Mouse (Mus musculus) urinary bladder, adult 2 months (tissue): ENCODE data around the gene Fstl3. TPM values are rescaled to one million over a fixed set of nuclear protein-coding genes. Genes with fewer than 3 reads are reported as not detected.
"Not testable (repeated sequence)": the region's sequence is repeated elsewhere in the genome, so short reads cannot be mapped to it uniquely, and the experiment has no call there.

Experiments
- DNase-seq: peaks from one replicate; pipeline ENCODE4 v3.0.0; 2022; ENCODE audit warnings: low spot score
- polyA plus RNA-seq: library from polyadenylated mRNA; depleted of rRNA; stranded (reverse); fragments of >200 nt; gene quantifications from 2 replicates; pipeline ENCODE4 v1.2.3, GENCODE M21; 2012; rRNA removed

Fstl3 gene
- polyA plus RNA-seq = 41.4 and 44.3 TPM in 2 replicates

DNA sequence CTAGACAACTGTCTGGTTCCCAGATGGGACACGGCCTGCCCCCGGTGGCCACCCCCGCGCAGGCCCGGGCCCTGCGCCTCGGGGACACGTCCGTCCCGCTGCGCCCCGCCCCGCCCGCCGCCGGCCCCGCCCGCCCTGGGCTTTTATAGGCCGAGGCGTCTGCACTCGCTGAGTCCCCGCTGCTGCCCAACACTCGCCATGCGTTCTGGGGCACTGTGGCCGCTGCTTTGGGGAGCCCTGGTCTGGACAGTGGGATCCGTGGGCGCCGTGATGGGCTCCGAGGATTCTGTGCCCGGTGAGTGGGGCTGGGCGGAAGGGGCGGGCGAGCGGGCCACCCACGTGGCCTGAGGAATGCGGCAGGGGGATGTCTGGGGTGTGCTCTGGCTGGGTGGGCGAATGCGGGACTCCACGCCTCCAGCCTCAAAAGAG, at the start of gene Fstl3:
Fstl3 (plus strand) TSS at position 170 of the 429 bp plus-strand sequence.
- peak; percentile 38 for DNase-seq

DNA sequence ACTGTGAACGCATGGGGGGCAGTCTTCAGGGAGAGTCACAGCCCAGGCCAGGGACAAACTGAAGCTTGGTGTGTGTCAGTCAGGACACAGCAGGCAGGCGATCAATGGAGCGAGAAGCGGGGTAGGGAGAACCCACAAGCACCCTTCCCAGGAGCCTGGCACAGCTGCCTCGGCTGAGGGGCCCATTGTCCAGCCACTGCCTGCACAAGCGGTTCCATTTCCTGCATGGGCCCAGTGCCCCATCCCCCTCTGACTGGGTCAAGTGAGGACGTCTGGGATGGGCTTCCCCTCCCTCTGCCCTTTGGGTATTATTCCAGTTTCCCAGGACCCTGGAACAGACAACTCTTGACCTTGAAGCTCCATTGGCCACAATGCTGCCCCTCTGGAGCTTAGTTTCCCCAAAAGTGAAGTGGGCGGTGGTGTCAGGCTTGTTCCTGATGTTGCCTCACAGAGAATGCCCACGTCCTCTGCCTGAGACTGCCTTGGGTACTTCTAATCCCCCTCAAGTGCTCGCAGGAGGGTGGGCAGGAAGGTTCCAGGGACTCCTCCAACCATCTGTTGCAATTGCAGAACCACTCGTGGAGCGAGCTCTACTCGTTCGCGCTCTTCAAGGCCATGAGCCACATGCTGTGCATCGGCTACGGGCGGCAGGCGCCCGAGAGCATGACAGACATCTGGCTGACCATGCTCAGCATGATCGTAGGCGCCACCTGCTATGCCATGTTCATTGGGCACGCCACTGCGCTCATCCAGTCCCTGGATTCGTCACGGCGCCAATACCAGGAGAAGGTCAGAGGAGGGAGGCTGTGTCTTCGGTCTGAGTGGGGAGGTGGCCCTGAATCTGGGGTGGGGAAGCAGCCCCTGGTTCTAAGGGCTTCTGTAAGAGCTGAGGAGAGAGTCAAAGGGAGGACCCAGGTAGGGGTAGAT, 48.5 kb upstream of the Fstl3 start:
- DNase-seq = no peak

DNA sequence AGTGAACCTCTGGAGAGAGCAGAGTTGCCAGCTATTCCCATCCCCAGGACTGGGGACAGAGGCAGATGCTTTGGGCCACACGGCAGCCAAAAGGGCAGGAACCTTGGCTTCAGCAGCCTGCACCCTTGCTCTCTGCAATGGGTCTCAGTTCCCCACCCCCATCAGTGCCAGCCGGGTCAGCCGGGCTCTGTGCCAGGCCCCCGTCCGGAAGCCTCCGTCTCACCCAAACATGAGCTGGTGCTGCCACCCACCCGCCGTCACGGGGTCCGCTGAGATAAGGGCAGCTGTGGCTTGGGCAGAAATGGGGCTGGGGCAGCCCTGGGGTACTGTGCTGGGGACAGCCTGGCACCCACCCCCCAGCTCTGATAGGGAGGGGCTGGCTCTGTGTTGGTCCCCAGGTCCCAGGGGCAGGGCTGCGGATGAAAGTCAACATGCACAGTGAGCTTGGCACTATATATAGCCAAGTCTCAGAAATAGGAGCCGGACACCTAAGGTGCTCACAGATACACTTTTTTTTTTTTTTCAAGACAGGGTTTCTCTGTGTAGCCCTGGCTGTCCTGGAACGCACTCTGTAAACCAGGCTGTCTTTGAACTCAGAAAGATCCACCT, 47.6 kb upstream of the Fstl3 start:
- no peak for DNase-seq

DNA sequence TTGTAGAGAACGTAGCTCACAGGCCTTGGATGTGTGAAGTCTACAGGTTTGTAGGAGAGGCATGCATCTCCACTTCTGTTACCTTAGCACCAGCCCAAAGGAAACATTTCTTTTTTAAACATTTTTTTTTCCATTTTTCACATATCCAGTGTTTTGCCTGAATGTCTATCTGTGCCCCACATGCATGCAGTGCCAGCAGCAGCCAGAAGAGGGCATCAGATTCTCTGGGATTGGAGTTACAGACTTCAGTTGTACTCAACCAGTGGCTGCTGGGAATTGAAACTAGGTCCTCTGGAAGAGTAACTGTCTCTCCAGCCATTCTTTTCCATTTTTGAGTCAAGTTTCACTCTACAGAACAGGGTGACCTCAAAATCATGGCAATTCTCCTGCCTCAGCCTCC, 44.6 kb upstream of the Fstl3 start:
- no peak for DNase-seq

DNA sequence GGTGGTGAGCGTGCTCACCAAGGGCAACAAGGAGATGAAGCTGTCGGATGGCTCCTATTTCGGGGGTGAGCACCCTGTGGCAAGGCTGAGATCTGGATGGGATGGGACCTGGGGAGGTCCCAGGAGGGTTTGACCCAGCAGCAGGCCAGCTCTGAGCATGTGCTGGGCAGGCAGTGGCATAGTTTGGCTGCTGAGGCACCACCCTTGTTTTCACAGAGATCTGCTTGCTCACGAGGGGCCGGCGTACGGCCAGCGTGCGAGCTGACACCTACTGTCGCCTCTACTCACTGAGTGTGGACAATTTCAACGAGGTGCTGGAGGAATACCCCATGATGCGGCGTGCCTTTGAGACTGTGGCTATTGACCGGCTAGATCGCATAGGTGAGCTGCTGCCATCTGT, 43.2 kb upstream of the Fstl3 start:
- DNase-seq = no peak

DNA sequence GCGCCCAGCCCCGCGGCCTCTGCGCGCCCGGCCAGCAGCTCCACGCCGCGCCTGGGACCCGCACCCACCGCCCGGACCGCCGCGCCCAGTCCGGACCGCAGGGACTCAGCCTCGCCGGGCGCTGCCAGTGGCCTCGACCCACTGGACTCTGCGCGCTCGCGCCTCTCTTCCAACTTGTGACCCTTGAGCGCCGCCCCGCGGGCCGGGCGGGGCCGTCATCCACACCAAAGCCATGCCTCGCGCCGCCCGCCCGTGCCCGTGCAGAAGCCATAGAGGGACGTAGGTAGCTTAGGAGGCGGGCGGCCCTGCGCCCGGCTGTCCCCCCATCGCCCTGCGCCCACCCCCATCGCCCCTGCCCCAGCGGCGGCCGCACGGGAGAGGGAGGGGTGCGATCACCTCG, 41.7 kb upstream of the Fstl3 start:
- no peak for DNase-seq

DNA sequence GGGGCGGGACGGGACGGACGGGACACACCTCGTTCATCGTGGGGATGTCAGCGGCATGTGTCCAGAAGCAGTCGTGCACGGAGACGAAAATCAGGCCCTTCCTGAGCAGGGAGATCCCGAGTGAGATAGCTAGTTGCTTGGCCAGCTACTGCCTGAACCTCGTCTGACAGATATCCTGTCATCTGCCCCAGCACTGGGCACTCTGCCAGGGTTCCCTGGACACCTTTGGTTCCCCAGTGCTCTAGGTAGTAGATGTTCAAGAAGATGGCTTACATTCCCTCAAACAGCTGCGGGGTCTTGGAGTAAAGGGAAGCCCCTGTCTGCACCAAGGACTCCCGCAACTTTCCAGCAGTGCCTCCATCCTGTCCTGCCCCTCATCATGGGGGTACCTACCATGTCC, 40.4 kb upstream of the Fstl3 start:
- no peak for DNase-seq

DNA sequence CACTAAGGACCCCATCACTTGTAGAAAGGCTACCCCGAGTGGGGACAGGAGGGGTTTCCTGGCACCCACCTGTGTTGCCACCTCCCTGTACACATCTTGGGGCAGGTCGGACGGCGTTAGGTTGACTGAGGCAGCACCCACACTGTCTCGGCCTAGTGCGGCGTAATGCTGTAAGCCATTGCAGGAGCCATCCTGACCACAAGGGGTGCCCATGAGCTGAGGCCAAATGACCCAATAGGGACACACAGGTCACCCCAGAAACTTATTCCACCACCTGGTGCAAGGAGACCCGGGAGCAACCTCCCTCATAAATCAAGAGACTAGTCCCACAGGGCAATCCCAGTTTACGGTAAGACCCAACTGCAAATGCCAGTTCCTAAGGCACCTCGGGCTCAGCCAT, 38.8 kb upstream of the Fstl3 start:
- DNase-seq = no peak

DNA sequence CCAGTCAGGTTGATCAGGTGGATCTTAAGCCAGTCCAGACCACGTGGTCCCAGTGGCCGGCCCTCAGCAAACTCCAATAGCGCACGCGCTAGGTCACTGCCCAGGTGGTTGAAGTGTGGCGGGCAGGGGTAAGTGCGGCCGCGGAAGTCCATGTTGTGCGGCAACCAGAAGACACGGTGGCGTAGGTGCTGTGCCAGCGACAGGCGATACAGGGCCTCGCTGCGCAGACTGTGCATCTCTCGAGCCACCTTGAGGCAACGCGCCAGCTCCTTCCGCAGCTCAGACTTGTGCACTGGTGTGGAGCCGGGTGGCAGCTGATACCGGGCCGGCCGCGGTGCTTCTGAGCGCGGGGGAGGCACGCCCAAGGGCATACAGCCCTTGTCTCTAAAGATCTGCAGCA, 37.8 kb upstream of the Fstl3 start:
- no peak for DNase-seq

DNA sequence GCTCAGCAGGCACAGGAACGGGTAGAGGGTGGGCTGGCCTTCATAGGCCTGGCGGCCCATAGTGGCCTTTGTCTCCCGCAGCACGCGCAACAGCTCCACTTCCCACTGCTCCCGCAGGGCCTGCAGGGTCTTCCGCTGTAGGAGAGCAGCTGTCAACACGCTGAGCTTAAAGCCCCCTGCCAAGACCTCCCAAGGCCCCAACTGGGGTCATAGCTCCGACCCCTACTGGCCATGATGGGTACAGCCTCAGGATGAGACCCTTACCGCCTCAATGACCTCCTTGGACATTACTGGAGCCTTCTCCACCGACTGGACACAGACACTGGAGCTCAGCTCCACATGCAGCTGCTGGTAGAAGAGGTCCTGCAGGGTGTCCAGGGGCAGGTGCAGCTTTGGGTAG, 36.2 kb upstream of the Fstl3 start:
- DNase-seq = no peak

DNA sequence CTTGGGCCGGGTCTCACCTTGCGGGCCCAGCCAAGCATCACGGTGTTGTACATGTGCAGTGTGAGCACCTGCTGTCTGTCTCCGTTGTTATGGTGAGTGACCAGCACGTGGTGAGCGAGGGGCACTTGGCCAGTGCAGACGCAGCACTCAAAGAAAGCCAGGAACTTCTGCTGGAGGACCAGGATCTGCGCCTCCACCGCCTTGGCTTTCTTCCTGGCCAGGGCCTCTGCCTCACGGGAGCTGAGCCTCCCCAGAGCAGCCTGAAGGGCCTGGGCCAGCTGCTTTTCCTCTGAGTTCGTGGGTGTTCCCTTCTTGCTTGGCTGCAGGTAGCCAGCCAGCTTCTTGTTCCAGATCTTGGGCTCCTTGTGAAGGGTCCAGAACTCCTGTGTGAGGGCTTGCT, 33.9 kb upstream of the Fstl3 start:
- no peak for DNase-seq

DNA sequence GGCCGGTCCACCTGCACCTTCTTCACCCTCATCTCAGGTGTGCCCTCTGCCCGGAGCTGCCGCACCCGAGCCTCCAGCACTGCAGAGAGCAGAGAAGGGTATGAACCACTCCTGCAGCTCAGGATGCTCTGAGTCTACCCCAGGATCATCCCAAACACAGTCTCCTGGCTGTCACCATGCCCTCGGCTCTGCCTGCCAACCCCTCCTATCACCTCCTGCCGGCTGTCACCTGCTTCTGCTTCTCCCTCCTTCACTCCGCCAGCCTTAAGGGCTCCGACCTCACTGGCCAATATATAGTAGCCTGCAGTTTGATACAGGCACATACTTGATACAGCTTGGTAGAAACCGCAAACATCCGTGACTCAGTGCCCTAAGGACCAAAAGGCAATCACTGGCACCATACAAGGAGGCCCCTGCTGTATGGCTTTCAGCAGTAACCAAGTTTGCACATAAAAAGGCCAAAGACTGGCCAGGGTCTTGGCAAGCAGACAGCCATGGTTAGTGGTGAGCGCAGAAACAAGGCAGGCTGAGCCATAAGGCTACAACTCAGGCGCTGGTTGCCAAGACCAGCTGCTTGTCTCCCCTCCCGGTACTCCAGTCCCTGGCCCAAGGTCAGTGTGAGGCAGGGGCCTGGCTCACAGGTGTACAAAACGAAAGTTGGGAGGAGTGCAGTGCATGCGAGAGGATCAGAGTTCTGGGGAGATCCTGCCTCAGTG, 33.3 kb upstream of the Fstl3 start:
- DNase-seq = no peak

DNA sequence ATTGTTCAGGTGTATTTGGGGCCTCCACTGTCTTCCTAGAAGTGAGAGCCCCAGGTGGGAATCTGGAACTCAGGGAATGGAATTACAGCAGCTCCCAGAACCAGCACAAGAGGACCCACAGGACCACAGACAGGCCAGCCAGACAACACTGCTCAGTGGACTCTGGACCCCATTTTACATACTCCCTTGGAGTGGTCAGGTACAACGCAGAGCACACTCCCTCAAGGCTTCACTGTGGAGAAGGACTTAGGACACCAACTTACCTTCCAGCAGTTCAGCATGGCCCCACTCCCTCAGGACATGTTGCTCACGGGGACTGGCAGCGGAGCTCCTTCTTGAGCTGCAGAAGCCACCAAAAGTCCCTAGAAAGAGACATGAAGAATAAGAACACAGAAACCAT, 31.7 kb upstream of the Fstl3 start:
- DNase-seq = no peak

DNA sequence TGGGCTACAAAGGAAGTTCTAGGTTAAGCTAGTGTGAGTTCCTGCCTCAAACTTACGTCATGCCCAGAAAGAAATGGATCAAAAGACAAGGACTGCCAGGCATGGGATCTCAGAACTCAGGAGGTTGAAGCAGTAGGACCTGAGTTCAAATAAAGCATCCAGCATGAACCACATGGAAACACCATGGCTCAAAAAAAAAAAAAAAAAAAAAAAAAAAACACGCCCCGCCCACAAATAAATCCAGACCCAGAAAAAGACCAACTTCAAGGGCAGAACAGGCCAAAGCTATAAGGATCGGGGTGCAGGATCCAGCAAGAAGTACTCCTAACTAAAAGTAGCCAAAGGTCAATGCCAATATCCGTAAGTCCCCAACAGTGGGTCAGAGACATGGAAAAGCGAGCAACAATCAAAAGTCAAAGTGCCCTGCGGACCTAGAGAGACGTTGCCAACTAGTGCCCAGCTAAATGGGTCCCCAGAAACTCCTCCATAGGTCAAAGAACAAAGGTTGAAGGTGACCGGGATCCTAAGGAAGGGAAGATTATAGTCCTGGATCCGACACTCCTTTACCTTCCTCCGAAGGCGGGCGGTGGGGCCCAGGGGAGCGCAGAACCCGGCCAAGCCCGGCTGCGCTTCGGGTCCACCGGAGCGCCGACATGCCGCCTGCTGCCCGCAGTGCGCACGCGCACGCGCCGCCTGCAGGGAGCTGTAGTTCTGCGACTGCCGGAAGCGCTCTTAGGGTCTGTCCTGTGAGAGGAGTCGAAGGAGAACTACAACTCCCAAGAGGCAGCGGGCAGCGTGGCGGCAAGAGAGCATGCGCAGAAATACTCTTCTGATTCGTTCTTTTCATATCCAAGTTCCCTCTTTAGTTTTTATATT, 30.9 kb upstream of the Fstl3 start, which contains the start of gene Polrmt:
Polrmt (minus strand) TSS at position 684 of the 876 bp plus-strand sequence.
- DNase-seq = peak; percentile 80

DNA sequence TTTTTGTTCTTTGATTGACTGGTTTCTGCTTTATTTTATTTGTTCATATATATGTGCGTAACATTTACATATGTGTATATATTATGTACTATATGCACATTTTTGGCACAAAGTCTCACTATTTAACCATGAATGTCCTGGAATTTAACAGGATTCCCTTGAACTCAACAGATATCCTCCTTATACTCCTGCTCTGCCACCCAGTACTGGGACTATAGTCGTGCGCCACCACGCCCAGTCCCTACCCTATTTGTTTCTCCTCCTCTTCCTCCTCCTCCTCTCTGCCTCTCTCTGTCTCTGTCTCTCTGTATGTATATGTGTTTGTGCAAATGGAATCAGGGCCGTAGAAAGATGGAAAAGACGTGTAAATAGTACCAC, 30.3 kb upstream of the Fstl3 start:
- no peak for DNase-seq

DNA sequence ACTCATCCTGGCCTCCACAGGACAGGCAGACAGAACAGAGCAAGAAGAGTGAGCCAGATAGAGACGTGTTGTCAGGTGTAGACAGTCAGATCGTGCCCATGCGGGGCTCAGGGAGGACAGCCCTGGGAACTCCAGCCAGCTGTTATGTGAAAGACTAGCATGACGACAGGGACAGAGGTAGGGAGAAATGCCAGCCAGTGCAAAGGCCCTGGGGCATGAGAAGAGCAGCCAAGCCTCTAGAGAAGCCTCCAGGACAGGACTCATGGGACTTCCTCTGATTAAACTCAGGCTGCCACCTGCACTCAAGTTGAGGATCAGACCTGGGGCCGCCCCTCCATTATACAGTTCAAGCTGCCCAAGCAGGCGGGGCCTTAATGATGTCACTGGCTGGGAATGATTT, 28.6 kb upstream of the Fstl3 start:
- DNase-seq = no peak

DNA sequence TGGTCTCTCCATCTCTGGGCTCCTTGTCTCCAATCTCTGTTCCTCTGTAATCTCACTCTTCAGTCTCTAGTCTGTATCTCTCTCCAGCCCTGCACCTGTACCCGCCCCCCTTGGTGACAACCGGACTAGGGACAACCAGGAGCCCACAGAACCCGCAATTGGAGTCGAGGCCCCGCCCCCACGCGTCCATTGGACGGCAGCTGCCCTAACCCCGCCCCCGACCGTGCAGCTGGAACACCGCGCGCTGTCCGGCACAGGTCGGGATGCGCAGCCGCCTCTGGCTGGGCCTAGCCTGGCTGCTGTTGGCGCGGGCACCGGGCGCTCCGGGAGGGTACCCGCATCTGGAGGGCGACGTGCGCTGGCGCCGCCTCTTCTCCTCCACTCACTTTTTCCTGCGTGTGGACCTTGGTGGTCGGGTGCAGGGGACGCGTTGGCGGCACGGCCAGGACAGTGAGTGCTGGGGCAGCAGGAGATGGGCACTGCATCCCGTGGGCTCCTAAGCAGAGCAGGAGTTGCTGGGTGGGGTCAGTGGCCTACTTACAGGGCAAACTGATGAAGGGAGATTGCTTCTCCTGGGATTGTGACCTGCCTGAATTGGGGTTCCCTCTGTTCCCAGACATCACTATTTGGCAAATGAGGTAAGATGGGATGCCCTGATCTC, 22.1 kb upstream of the Fstl3 start, which contains the start of gene Fgf22:
Fgf22 (plus strand) TSS at position 221 of the 661 bp plus-strand sequence.
- no peak for DNase-seq

DNA sequence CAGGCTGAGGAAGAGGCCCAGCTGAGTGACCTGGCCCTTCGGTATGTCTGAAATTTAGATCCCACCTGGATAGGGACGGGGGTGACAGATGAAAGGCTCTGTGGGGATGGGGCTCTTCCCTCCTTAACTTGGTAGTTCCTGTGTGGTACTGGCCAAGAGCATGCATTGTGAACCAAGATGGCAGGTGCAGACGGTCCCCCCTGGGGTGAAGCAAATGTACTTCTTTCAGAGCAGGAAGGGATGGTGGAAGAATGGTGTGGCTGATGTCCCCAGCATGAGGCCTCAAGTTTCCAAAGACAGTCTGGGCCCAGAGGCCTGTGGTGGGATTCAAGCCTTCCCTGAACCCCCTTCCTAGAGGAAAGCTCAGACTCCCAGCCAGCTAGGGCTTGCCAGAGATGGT, 21.2 kb upstream of the Fstl3 start:
- no peak for DNase-seq

DNA sequence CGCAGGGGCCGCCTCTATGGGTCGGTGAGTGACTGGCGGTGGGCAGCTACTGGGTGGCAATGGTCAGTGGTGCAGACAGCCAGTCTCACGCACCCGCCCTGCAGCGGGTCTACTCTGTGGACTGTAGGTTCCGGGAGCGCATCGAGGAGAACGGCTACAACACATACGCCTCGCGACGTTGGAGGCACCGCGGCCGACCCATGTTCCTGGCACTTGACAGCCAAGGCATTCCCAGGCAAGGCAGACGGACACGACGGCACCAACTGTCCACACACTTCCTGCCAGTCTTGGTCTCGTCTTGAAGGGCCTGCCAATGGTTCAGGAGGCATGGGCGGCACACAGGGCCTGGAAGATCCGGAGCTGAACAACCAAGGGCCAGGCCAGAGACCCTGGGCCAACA, 20.4 kb upstream of the Fstl3 start:
- DNase-seq = no peak

DNA sequence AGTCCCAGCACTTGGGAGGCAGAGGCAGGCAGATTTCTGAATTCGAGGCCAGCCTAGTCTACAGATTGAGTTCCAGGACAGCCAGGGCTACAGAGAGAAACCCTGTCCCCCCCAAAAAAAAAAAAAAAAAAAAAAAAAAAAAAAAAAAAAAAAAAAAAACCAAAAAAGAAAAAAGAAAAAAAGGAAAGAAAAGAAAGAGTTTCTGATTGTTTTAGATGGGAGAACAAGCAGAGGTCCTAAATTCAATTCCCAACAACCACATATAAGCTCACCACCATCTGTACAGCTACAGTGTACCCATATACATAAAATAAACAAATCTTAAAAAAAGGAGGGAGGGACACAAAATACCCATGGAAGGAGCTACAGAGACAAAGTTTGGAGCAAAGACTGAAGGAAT, 17.4 kb upstream of the Fstl3 start:
- not testable (repeated sequence) for DNase-seq

DNA sequence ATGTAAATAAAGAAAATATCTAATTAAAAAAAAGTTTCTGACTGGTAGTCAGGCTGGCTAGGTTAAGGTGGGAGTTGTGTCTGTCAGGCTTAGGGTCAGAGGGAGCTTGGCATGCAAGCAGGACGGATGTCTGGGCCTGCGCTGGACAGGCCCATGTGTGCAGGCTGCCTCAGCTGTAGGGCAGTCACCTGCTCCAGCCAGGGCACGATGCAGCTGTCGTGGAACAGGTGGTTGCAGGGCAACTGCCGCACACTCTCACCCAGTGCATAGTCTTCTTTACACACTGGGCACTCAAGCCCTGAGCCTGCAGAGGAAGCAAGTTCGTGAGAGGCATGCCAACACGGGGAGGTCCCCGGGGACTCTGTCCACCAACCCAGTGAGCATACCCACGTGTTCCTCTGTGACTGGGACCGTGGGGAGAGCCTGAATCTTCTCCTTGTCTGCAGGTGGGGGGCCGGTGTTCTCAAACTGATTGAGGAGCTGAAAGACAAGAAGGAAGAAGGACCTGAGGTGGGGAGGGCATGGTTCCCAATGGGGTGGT, 16.4 kb upstream of the Fstl3 start:
- no peak for DNase-seq
